Mouse (Mus musculus) CH12.LX (cell line): ENCODE measurements around the gene Tvp23a. TPM values are rescaled to one million over a fixed set of nuclear protein-coding genes. Genes with fewer than 3 reads are reported as not detected.

ENCODE experiments used
- DNase-seq: peaks from one replicate; pipeline ENCODE4 v3.0.0-alpha.2; 2013; ENCODE audit errors: extremely low read depth
- H3K27ac ChIP-seq: 2 replicates; pipeline ENCODE4 v1.5.1; 2012; ENCODE audit warnings: low read depth, mild to moderate bottlenecking, control low read depth, moderate library complexity; ENCODE audit not compliant: insufficient read depth
- H3K27me3 ChIP-seq: replicated peaks from 2 replicates; pipeline ENCODE3; 2012; ENCODE audit warnings: inconsistent platforms
- H3K36me3 ChIP-seq, 2 experiments: replicated peaks in 1 of 2; 2 replicates each; pipeline versions ENCODE3 to v1.6.1; 2012; ENCODE audit warnings: inconsistent platforms in 1 of 2, low read length in 1 of 2, mild to moderate bottlenecking in 1 of 2, mixed read lengths in 1 of 2, moderate library complexity in 1 of 2; ENCODE audit not compliant: control insufficient read depth in 1 of 2, insufficient read depth in 1 of 2
- H3K4me1 ChIP-seq, 2 experiments: 2 replicates each; pipeline ENCODE4 v1.6.1; 2012; ENCODE audit warnings: inconsistent platforms in 1 of 2, moderate library complexity in 1 of 2; ENCODE audit not compliant: insufficient read depth in 2 of 2, control insufficient read depth in 1 of 2
- H3K4me2 ChIP-seq: 2 replicates; pipeline ENCODE4 v1.6.1; 2012; ENCODE audit warnings: low read depth, mild to moderate bottlenecking, control low read depth; ENCODE audit not compliant: poor library complexity, insufficient read depth, severe bottlenecking
- H3K4me3 ChIP-seq, 3 experiments: fragments of 150-350 bp in 1 of 3; sonication (generic) in 1 of 3; replicated peaks in 1 of 3; 2 replicates each; pipeline versions ENCODE3 to v1.5.1; 2011 to 2012; ENCODE audit warnings: low read depth in 2 of 3, low read length in 2 of 3, mild to moderate bottlenecking in 2 of 3, moderate library complexity in 2 of 3, control low read depth in 1 of 3, improper control_type of control experiment in 1 of 3, inconsistent platforms in 1 of 3, mixed read lengths in 1 of 3; ENCODE audit not compliant: poor library complexity in 1 of 3
- H3K79me2 ChIP-seq: replicated peaks from 2 replicates; pipeline ENCODE4 v1.6.1; 2012; ENCODE audit warnings: mild to moderate bottlenecking, moderate library complexity; ENCODE audit not compliant: control insufficient read depth, poor library complexity, insufficient read depth, severe bottlenecking; ENCODE audit errors: extremely low read depth
- H3K9ac ChIP-seq: 2 replicates; pipeline ENCODE4 v1.6.1; 2012; ENCODE audit warnings: low read depth, mild to moderate bottlenecking, control low read depth, moderate library complexity; ENCODE audit not compliant: insufficient read depth
- H3K9me3 ChIP-seq: replicated peaks from 2 replicates; pipeline ENCODE3; 2012; ENCODE audit warnings: low read length, inconsistent platforms, mixed read lengths
- BHLHE40 ChIP-seq: IDR thresholded peaks from 2 replicates; pipeline ENCODE4 v1.6.1; 2011; ENCODE audit warnings: mild to moderate bottlenecking, low read depth, low read length, improper control_type of control experiment
- CTCF ChIP-seq, 2 experiments: IDR thresholded peaks in 1 of 2; conservative IDR thresholded peaks in 1 of 2; 2 replicates each; pipeline ENCODE4 v1.5.1; 2011 to 2012; ENCODE audit warnings: low read depth in 2 of 2, low read length in 2 of 2, improper control_type of control experiment in 1 of 2, inconsistent platforms in 1 of 2, mild to moderate bottlenecking in 1 of 2, moderate library complexity in 1 of 2
- E2F4 ChIP-seq: IDR thresholded peaks from 2 replicates; pipeline ENCODE4 v1.6.1; 2011; ENCODE audit warnings: low read depth, low read length, improper control_type of control experiment; ENCODE audit not compliant: insufficient replicate concordance
- ELF1 ChIP-seq: IDR thresholded peaks from 2 replicates; pipeline ENCODE4 v1.6.1; 2014; ENCODE audit warnings: low read depth, mild to moderate bottlenecking, inconsistent platforms, low read length, improper control_type of control experiment
- EP300 ChIP-seq: IDR thresholded peaks from 2 replicates; pipeline ENCODE4 v1.6.1; 2011; ENCODE audit warnings: low read length, improper control_type of control experiment
- ETS1 ChIP-seq: conservative IDR thresholded peaks from 2 replicates; pipeline ENCODE4 v1.6.1; 2012; ENCODE audit warnings: low read depth, mild to moderate bottlenecking, inconsistent platforms, low read length, improper control_type of control experiment, moderate library complexity
- HCFC1 ChIP-seq: IDR thresholded peaks from 2 replicates; pipeline ENCODE4 v1.6.1; 2012; ENCODE audit warnings: low read depth, mild to moderate bottlenecking, inconsistent platforms, low read length, improper control_type of control experiment
- IRF4 ChIP-seq: IDR thresholded peaks from 2 replicates; pipeline ENCODE4 v1.6.1; 2014; ENCODE audit warnings: low read depth, mild to moderate bottlenecking, inconsistent platforms, low read length, improper control_type of control experiment
- JUN ChIP-seq: IDR thresholded peaks from 2 replicates; pipeline ENCODE4 v1.6.1; 2011; ENCODE audit warnings: low read depth, mild to moderate bottlenecking, low read length, improper control_type of control experiment, moderate library complexity; ENCODE audit not compliant: insufficient read depth
- MAFK ChIP-seq: IDR thresholded peaks from 2 replicates; pipeline ENCODE4 v1.6.1; 2011; ENCODE audit warnings: low read length, improper control_type of control experiment; ENCODE audit not compliant: insufficient replicate concordance
- MEF2A ChIP-seq: IDR thresholded peaks from 2 replicates; pipeline ENCODE4 v1.6.1; 2014; ENCODE audit warnings: low read depth, mild to moderate bottlenecking, inconsistent platforms, low read length, improper control_type of control experiment, borderline replicate concordance
- MXI1 ChIP-seq: IDR thresholded peaks from 2 replicates; pipeline ENCODE4 v1.6.1; 2011; ENCODE audit warnings: mild to moderate bottlenecking, low read depth, low read length, improper control_type of control experiment
- PAX5 ChIP-seq: IDR thresholded peaks from 2 replicates; pipeline ENCODE4 v1.6.1; 2012; ENCODE audit warnings: low read length, inconsistent platforms, mixed read lengths
- RAD21 ChIP-seq: IDR thresholded peaks from 2 replicates; pipeline ENCODE4 v1.6.1; 2011; ENCODE audit warnings: low read depth, mild to moderate bottlenecking, low read length, improper control_type of control experiment, moderate library complexity
- RCOR1 ChIP-seq: conservative IDR thresholded peaks from 2 replicates; pipeline ENCODE4 v1.6.1; 2012; ENCODE audit warnings: low read depth, mild to moderate bottlenecking, inconsistent platforms, low read length, improper control_type of control experiment
- SMC3 ChIP-seq: IDR thresholded peaks from 2 replicates; pipeline ENCODE4 v1.6.1; 2011; ENCODE audit warnings: low read depth, low read length, improper control_type of control experiment
- TCF12 ChIP-seq: IDR thresholded peaks from 2 replicates; pipeline ENCODE4 v1.6.1; 2014; ENCODE audit warnings: low read depth, mild to moderate bottlenecking, inconsistent platforms, low read length, improper control_type of control experiment
- USF1 ChIP-seq: IDR thresholded peaks from 2 replicates; pipeline ENCODE4 v1.6.1; 2014; ENCODE audit warnings: low read depth, mild to moderate bottlenecking, inconsistent platforms, low read length, improper control_type of control experiment
- USF2 ChIP-seq: conservative IDR thresholded peaks from 2 replicates; pipeline ENCODE4 v1.6.1; 2011; ENCODE audit warnings: low read depth, low read length, improper control_type of control experiment
- ZC3H11A ChIP-seq: IDR thresholded peaks from 2 replicates; pipeline ENCODE4 v1.6.1; 2012; ENCODE audit warnings: low read depth, mild to moderate bottlenecking, inconsistent platforms, low read length, improper control_type of control experiment
- ZKSCAN1 ChIP-seq: IDR thresholded peaks from 2 replicates; pipeline ENCODE4 v1.6.1; 2012; ENCODE audit warnings: low read depth, inconsistent platforms, low read length, improper control_type of control experiment, borderline replicate concordance
- dilution Hi-C: fragments of 300-500 bp; cut with MboI; formaldehyde crosslinking; loops from 2 replicates; pipeline ENCODE4 v1.14.3; 2020; ENCODE audit warnings: low sequenced_read_pairs; ENCODE audit not compliant: extremely low pct_unique_long_range_greater_than_20kb, extremely low pct_ligation_motif_present
- in situ Hi-C: fragments of 300-500 bp; cut with MboI; formaldehyde crosslinking; loops from 3 replicates; pipeline ENCODE4 v1.14.3; 2019; ENCODE audit warnings: low sequenced_read_pairs, low pct_ligation_motif_present, low pct_unique_long_range_greater_than_20kb, mixed read lengths
- polyA plus RNA-seq: library from polyadenylated mRNA; unstranded; fragments of >175 nt; gene quantifications from 2 replicates; pipeline ENCODE4 v1.2.1, GENCODE M21; 2012; ENCODE audit warnings: low read depth; ENCODE audit not compliant: insufficient read length
- total RNA-seq, 2 experiments: library from RNA; depleted of rRNA; stranded (reverse); fragments of 300-350 nt in 1 of 2; fragments of >200 nt in 1 of 2; gene quantifications; 2 replicates each; pipeline ENCODE4 v1.2.3; 2012 to 2014

Tvp23a gene
- total and polyA plus RNA-seq, 3 experiments, result 0.68 to 1.8 TPM; not detected in 1

DNA sequence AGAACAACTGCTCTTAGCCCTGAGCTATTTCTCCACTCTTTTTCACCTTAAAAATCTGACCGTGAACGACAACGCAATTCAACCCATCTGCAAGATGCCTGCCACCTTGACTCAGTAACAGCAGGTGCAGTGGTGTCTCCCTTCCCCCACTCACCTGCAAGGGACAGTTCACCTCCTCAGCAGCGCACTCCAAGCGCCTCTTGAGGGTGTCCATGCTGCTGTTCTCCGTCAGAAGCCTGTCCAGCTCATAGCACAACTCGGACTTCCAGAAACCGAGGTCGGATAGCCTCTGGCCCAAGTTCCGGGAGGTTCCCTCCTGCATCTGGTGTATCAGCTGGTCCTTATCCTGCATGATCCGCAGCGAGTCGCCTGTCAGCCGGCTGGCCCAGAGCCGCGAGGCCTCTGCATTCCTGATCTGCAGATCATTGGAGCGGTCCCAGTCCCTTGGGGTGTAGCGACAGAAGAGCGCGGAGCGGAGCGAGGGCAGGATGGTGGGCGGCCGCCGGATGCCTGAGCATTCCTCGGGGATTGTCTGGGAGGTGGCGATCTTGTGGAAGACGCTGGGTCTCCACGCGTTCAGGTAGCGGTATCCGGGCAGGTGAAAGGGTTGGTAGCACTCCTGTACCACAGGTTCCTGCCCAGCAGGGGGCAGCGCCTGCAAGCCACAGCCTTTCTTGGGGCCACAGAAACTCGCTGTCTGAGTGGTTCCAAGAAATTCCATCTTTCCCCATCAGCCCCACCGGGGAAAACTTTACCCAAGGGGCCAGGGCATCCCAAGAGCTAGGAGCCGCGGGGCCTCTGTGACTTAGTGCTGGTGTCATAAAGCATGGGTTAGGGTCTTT lies 52.2 kb downstream of the Tvp23a start, which contains the start of gene Tekt5:
Gene Tekt5 (minus strand): TSS at position 792 of the 842 bp plus-strand sequence.
- Histone ChIP-seq H3K4me1 (peaks cover 0 to 19% of the 10 kb centered on the region in 2 experiments; a peak in 3 of 4 replicates), H3K27ac (no peak within 1 kb of the TSS), H3K9ac (no peak within 1 kb of the TSS), H3K36me3 (no peaks in the 10 kb centered on the region), H3K4me2 (no peak within 1 kb of the TSS), H3K4me3 (no peak within 1 kb of the TSS), H3K27me3 (no peaks in the 10 kb centered on the region), H3K9me3 (peaks cover 2% of the 10 kb centered on the region), H3K79me2 (no peaks in the 10 kb centered on the region)
- in situ Hi-C loops (loop anchor here (5.0 to 25.0 kb wide), 2 partner anchors 118 to 308 kb away; no protein-coding TSS in a partner anchor), dilution Hi-C loops (no loop called here)
- TF ChIP-seq ETS1 (no peak), MAFK (no peak), CTCF (conservative IDR thresholded peaks at IDR 0.05 in 1 of 2, IDR thresholded peaks at IDR 0.05 in 1 of 2; ENCODE audit: low read depth in 2 of 2, low read length in 2 of 2) (peak; percentile 35 to 80; a peak in 3 of 4 replicates), USF2 (no peak), USF1 (no peak), SMC3 (peak; percentile 75), PAX5 (no peak), MEF2A (no peak), MXI1 (no peak), ELF1 (no peak), HCFC1 (no peak), IRF4 (0 out of 2 replicates have a peak, but pooled peaks have one; percentile 32), RAD21 (peak; percentile 74), EP300 (no peak), TCF12 (no peak), JUN (no peak), ZC3H11A (peak; percentile 25; the same call in 1 of the 2 replicates), E2F4 (no peak), ZKSCAN1 (no peak), BHLHE40 (no peak), RCOR1 (no peak)
- no peak for DNase-seq
